Mouse (Mus musculus) megakaryocyte, embryonic 14.5 days (primary cell): ENCODE results near the gene Map3k4.

Experiments
- FLI1 ChIP-seq: IDR thresholded peaks from 2 replicates; pipeline ENCODE4 v1.6.1; 2012; ENCODE audit warnings: low read length, inconsistent platforms, mixed read lengths
- GATA1 ChIP-seq: IDR thresholded peaks from 3 replicates; pipeline ENCODE4 v1.6.1; 2012; ENCODE audit warnings: mixed read lengths, low read length, inconsistent platforms, borderline replicate concordance

- TF ChIP-seq FLI1 (no peak), GATA1 (no peak)
These were observed 18.6 kb upstream of the Map3k4 start for GRCm38 (mm10) chr17:12337156-12337555.
